Mouse (Mus musculus): ENCODE results near the gene Gstp1.

DNA sequence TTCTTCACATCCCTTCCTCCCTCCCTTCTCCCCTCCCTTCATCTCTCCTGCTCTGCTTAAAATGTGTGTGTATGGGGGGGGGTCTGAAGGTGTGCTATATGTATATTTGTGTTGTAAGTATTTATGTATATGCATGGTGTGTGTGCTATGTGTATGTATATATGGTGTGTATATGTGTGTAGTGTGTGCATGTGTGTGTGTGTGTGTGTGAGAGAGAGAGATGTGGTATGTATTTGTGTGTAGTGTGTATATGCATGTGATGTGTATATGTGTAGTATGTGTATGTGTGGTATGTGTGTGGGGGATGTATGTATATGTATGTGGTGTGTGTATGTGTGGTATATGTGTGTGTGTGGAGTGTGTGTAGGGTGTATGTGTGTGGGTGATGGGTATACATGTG, 29.1 kb upstream of the Gstp1 start:
- TF ChIP-seq TAL1 (IDR thresholded peaks at IDR 0.05; ENCODE audit: low read length) (no peak), GATA1 (IDR thresholded peaks at IDR 0.05; ENCODE audit: low read length) (no peak)

Measured in erythroblast, embryonic 14.5 days (primary cell).